Mouse (Mus musculus) MEL (cell line): ENCODE measurements around the gene Aak1. TPM values are rescaled to one million over a fixed set of nuclear protein-coding genes. Genes with fewer than 3 reads are reported as not detected.

Experiments used
- DNase-seq: peaks from one replicate; pipeline ENCODE4 v3.0.0; 2011; ENCODE audit warnings: low read depth, low spot score
- H3K27ac ChIP-seq: 2 replicates; pipeline ENCODE4 v1.5.1; 2012; ENCODE audit warnings: low read depth, mild to moderate bottlenecking, control low read depth, low read length, moderate library complexity; ENCODE audit not compliant: control insufficient read depth
- H3K27me3 ChIP-seq, 2 experiments: fragments of 150-350 bp in 1 of 2; sonication (generic) in 1 of 2; 2 replicates each; pipeline ENCODE4 v1.6.1; 2012; ENCODE audit warnings: low read length in 2 of 2, mild to moderate bottlenecking in 2 of 2, improper control_type of control experiment in 1 of 2, moderate library complexity in 1 of 2; ENCODE audit not compliant: insufficient read depth in 2 of 2, control insufficient read depth in 1 of 2
- H3K36me3 ChIP-seq, 2 experiments: 2 replicates each; pipeline ENCODE4 v1.6.1; 2012 to 2014; ENCODE audit warnings: low read length in 2 of 2, improper control_type of control experiment in 1 of 2, inconsistent platforms in 1 of 2, mild to moderate bottlenecking in 1 of 2; ENCODE audit not compliant: insufficient read depth in 2 of 2, control insufficient read depth in 1 of 2
- H3K4me1 ChIP-seq, 2 experiments: fragments of 150-350 bp in 1 of 2; sonication (generic) in 1 of 2; 2 replicates each; pipeline ENCODE4 v1.6.1; 2012; ENCODE audit warnings: low read length in 2 of 2, improper control_type of control experiment in 1 of 2, mild to moderate bottlenecking in 1 of 2; ENCODE audit not compliant: insufficient read depth in 2 of 2, control insufficient read depth in 1 of 2
- H3K4me3 ChIP-seq, 2 experiments: fragments of 150-350 bp in 1 of 2; sonication (generic) in 1 of 2; 2 replicates each; pipeline ENCODE4 v1.5.1; 2012; ENCODE audit warnings: low read depth in 2 of 2, low read length in 2 of 2, mild to moderate bottlenecking in 2 of 2, moderate library complexity in 2 of 2, control low read depth in 1 of 2, improper control_type of control experiment in 1 of 2; ENCODE audit not compliant: control insufficient read depth in 1 of 2, insufficient read depth in 1 of 2
- H3K79me2 ChIP-seq: 2 replicates; pipeline ENCODE4 v1.6.1; 2012; ENCODE audit warnings: mild to moderate bottlenecking, low read length, moderate library complexity; ENCODE audit not compliant: control insufficient read depth, poor library complexity, insufficient read depth
- H3K9ac ChIP-seq: 2 replicates; pipeline ENCODE4 v1.6.1; 2012; ENCODE audit warnings: low read depth, mild to moderate bottlenecking, control low read depth, low read length, moderate library complexity; ENCODE audit not compliant: control insufficient read depth, poor library complexity, severe bottlenecking
- H3K9me3 ChIP-seq: fragments of 150-350 bp; sonication (generic); replicated peaks from 2 replicates; pipeline ENCODE4 v1.6.1; 2012; ENCODE audit warnings: mild to moderate bottlenecking, low read length, improper control_type of control experiment, moderate library complexity; ENCODE audit not compliant: insufficient read depth
- BHLHE40 ChIP-seq: IDR thresholded peaks from 2 replicates; pipeline ENCODE4 v1.6.1; 2012; ENCODE audit warnings: low read depth, mild to moderate bottlenecking, inconsistent platforms, low read length, improper control_type of control experiment, borderline replicate concordance
- CHD1 ChIP-seq: IDR thresholded peaks from 2 replicates; pipeline ENCODE4 v1.6.1; 2012; ENCODE audit warnings: low read depth, mild to moderate bottlenecking, inconsistent platforms, low read length, improper control_type of control experiment
- CHD2 ChIP-seq: IDR thresholded peaks from 2 replicates; pipeline ENCODE4 v1.6.1; 2011; ENCODE audit warnings: low read length, improper control_type of control experiment
- E2F4 ChIP-seq: IDR thresholded peaks from 2 replicates; pipeline ENCODE4 v1.6.1; 2011; ENCODE audit warnings: low read depth, low read length, improper control_type of control experiment, borderline replicate concordance
- ETS1 ChIP-seq: IDR thresholded peaks from 2 replicates; pipeline ENCODE4 v1.6.1; 2012; ENCODE audit warnings: low read depth, mild to moderate bottlenecking, inconsistent platforms, low read length, improper control_type of control experiment, moderate library complexity
- GATA1 ChIP-seq: IDR thresholded peaks from 2 replicates; pipeline ENCODE4 v1.6.1; 2011; ENCODE audit warnings: low read depth, low read length, improper control_type of control experiment
- HCFC1 ChIP-seq: IDR thresholded peaks from 2 replicates; pipeline ENCODE4 v1.6.1; 2012; ENCODE audit warnings: low read depth, mild to moderate bottlenecking, inconsistent platforms, low read length, improper control_type of control experiment, moderate library complexity
- JUND ChIP-seq: IDR thresholded peaks from 2 replicates; pipeline ENCODE4 v1.6.1; 2011; ENCODE audit warnings: low read depth, mild to moderate bottlenecking, improper control_type of control experiment, low read length
- KAT2A ChIP-seq: conservative IDR thresholded peaks from 2 replicates; pipeline ENCODE4 v1.6.1; 2012; ENCODE audit warnings: low read depth, low read length, improper control_type of control experiment, inconsistent platforms
- MAFK ChIP-seq: IDR thresholded peaks from 2 replicates; pipeline ENCODE4 v1.6.1; 2011; ENCODE audit warnings: low read depth, mild to moderate bottlenecking, low read length, improper control_type of control experiment, borderline replicate concordance
- MAZ ChIP-seq: IDR thresholded peaks from 2 replicates; pipeline ENCODE4 v1.6.1; 2012; ENCODE audit warnings: low read depth, mild to moderate bottlenecking, inconsistent platforms, low read length, improper control_type of control experiment
- MEF2A ChIP-seq: IDR thresholded peaks from 2 replicates; pipeline ENCODE4 v1.6.1; 2014; ENCODE audit warnings: low read depth, mild to moderate bottlenecking, inconsistent platforms, low read length, improper control_type of control experiment; ENCODE audit not compliant: poor library complexity, insufficient replicate concordance, severe bottlenecking; ENCODE audit errors: extremely low read depth
- MXI1 ChIP-seq: IDR thresholded peaks from 2 replicates; pipeline ENCODE4 v1.6.1; 2011; ENCODE audit warnings: mild to moderate bottlenecking, low read depth, low read length, improper control_type of control experiment
- MYC ChIP-seq: IDR thresholded peaks from 2 replicates; pipeline ENCODE4 v1.6.1; 2011; ENCODE audit warnings: low read depth, mild to moderate bottlenecking, low read length, improper control_type of control experiment, moderate library complexity
- NELFE ChIP-seq: IDR thresholded peaks from 2 replicates; pipeline ENCODE4 v1.6.1; 2011; ENCODE audit warnings: low read depth, low read length, improper control_type of control experiment
- NRF1 ChIP-seq: IDR thresholded peaks from 2 replicates; pipeline ENCODE4 v1.6.1; 2014; ENCODE audit warnings: low read depth, mild to moderate bottlenecking, inconsistent platforms, low read length, improper control_type of control experiment, moderate library complexity; ENCODE audit not compliant: poor library complexity, insufficient read depth, severe bottlenecking
- POLR2A ChIP-seq, 2 experiments: IDR thresholded peaks; 2 replicates each; pipeline ENCODE4 v1.6.1; 2011 to 2012; ENCODE audit warnings: low read length in 2 of 2, mild to moderate bottlenecking in 2 of 2, control low read depth in 1 of 2, improper control_type of control experiment in 1 of 2, low read depth in 1 of 2, moderate library complexity in 1 of 2; ENCODE audit not compliant: control insufficient read depth in 1 of 2, insufficient read depth in 1 of 2, poor library complexity in 1 of 2
- POLR2AphosphoS2 ChIP-seq: IDR thresholded peaks from 2 replicates; pipeline ENCODE4 v1.6.1; 2011; ENCODE audit warnings: low read length, improper control_type of control experiment
- RAD21 ChIP-seq: IDR thresholded peaks from 2 replicates; pipeline ENCODE4 v1.6.1; 2011; ENCODE audit warnings: mild to moderate bottlenecking, low read depth, low read length, improper control_type of control experiment
- SIN3A ChIP-seq: IDR thresholded peaks from 2 replicates; pipeline ENCODE4 v1.6.1; 2012; ENCODE audit warnings: low read length, improper control_type of control experiment, inconsistent platforms
- TBP ChIP-seq: IDR thresholded peaks from 2 replicates; pipeline ENCODE4 v1.8.0; 2011; ENCODE audit warnings: low read depth, low read length, improper control_type of control experiment
- USF1 ChIP-seq: IDR thresholded peaks from 2 replicates; pipeline ENCODE4 v1.6.1; 2014; ENCODE audit warnings: low read depth, mild to moderate bottlenecking, inconsistent platforms, low read length, improper control_type of control experiment, moderate library complexity
- USF2 ChIP-seq, 2 experiments: IDR thresholded peaks; 2 replicates each; pipeline ENCODE4 v1.6.1; 2011 to 2012; ENCODE audit warnings: improper control_type of control experiment in 2 of 2, low read length in 2 of 2, borderline replicate concordance in 1 of 2, inconsistent platforms in 1 of 2, low read depth in 1 of 2, mild to moderate bottlenecking in 1 of 2; ENCODE audit not compliant: insufficient read depth in 1 of 2
- ZC3H11A ChIP-seq: IDR thresholded peaks from 2 replicates; pipeline ENCODE4 v1.6.1; 2012; ENCODE audit warnings: low read depth, mild to moderate bottlenecking, inconsistent platforms, low read length, improper control_type of control experiment
- ZKSCAN1 ChIP-seq: IDR thresholded peaks from 2 replicates; pipeline ENCODE4 v1.6.1; 2012; ENCODE audit warnings: low read depth, mild to moderate bottlenecking, inconsistent platforms, low read length, improper control_type of control experiment, moderate library complexity
- ZMIZ1 ChIP-seq: IDR thresholded peaks from 2 replicates; pipeline ENCODE4 v1.6.1; 2012; ENCODE audit warnings: low read depth, mild to moderate bottlenecking, inconsistent platforms, low read length, improper control_type of control experiment, moderate library complexity
- ZNF384 ChIP-seq: IDR thresholded peaks from 2 replicates; pipeline ENCODE4 v1.6.1; 2012; ENCODE audit warnings: low read depth, mild to moderate bottlenecking, inconsistent platforms, low read length, improper control_type of control experiment
- polyA plus RNA-seq, 2 experiments: library from polyadenylated mRNA; stranded (reverse) in 1 of 2; unstranded in 1 of 2; fragments of >175 nt in 1 of 2; fragments of >200 nt in 1 of 2; gene quantifications; 2 replicates each; pipeline versions ENCODE4 v1.2.1 to v1.2.4; 2012; ENCODE audit warnings: low replicate concordance in 2 of 2, low read depth in 1 of 2; ENCODE audit not compliant: insufficient read length in 2 of 2, insufficient read depth in 1 of 2, missing spikeins in 1 of 2
- total RNA-seq: library from RNA; depleted of rRNA; stranded (reverse); fragments of 300-350 nt; gene quantifications from 2 replicates; pipeline ENCODE4 v1.2.3, GENCODE M21; 2012

Aak1 gene
- total and polyA plus RNA-seq, 3 experiments = 6.4 to 353 (median 25.4) TPM

DNA sequence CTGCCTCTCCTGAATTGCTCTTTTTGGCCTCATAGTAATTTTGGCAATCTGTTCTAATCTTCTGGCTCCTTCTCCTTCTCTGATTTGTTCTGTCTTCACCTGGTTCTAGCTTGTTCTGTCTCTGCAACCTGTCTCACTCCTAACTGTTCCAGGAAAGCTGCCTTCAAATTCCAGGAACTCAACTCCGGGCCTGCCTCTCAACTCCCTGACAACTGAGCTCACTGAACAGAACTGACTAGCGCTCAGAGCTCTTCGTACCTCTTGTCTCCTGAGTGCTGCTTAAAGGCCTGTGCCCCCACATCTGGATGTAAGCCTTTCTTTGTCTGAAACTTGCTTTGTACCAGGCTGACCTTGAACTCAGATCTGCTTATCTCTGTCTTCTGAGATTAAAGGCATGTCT is 183.1 kb downstream of the Aak1 start:
- TF ChIP-seq TBP (no peak), GATA1 (no peak), NRF1 (no peak), KAT2A (no peak), POLR2AphosphoS2 (no peak), POLR2A (IDR thresholded peaks at IDR 0.05; ENCODE audit: control insufficient read depth in 1 of 2, insufficient read depth in 1 of 2, low read depth in 1 of 2, low read length in 2 of 2, poor library complexity in 1 of 2) (no peak), MAZ (no peak), USF1 (no peak), SIN3A (no peak), NELFE (no peak), JUND (no peak), ZKSCAN1 (no peak), ZC3H11A (no peak), ETS1 (no peak), MXI1 (no peak), E2F4 (no peak), MEF2A (no peak), CHD2 (no peak), MAFK (no peak)
- H3K27ac ChIP-seq = no peak overlapping the region
- peaks cover 3 to 12% of the 10 kb centered on the region in 2 experiments for H3K36me3 ChIP-seq

GRCm38 (mm10) chr6:87034395-87034794 is 185.1 kb downstream of the Aak1 start:
- TF ChIP-seq MAFK (no peak), POLR2A (IDR thresholded peaks at IDR 0.05; ENCODE audit: control insufficient read depth in 1 of 2, insufficient read depth in 1 of 2, low read depth in 1 of 2, low read length in 2 of 2, poor library complexity in 1 of 2) (no peak), BHLHE40 (no peak), ZKSCAN1 (no peak), KAT2A (no peak), ZC3H11A (no peak), USF2 (IDR thresholded peaks at IDR 0.05; ENCODE audit: borderline replicate concordance in 1 of 2, insufficient read depth in 1 of 2, low read depth in 1 of 2, low read length in 2 of 2) (no peak), ZMIZ1 (no peak), JUND (no peak), MYC (no peak), HCFC1 (no peak), SIN3A (no peak), RAD21 (no peak), MEF2A (no peak), USF1 (no peak), ZNF384 (no peak), ETS1 (no peak), CHD1 (no peak)
- no peak overlapping the region for H3K9ac ChIP-seq
- H3K4me3 ChIP-seq = no peak overlapping the region
- no peak for DNase-seq
- H3K36me3 ChIP-seq = peaks cover 0 to 2% of the 10 kb centered on the region in 2 experiments; a peak in 1 of 4 replicates
- no peaks in the 10 kb centered on the region for H3K79me2 ChIP-seq
- no peaks in the 10 kb centered on the region for H3K9me3 ChIP-seq
- H3K27ac ChIP-seq = no peak overlapping the region
- H3K4me1 ChIP-seq = peaks cover 0 to 5% of the 10 kb centered on the region in 2 experiments; a peak in 1 of 4 replicates
- no peaks in the 10 kb centered on the region for H3K27me3 ChIP-seq

More for the DNA sequence above, 183.1 kb downstream of the Aak1 start:
- Histone ChIP-seq H3K4me3 (no peak overlapping the region), H3K79me2 (no peaks in the 10 kb centered on the region), H3K9me3 (no peaks in the 10 kb centered on the region), H3K4me1 (peaks cover 2 to 16% of the 10 kb centered on the region in 2 experiments), H3K9ac (no peak overlapping the region), H3K27me3 (no peaks in the 10 kb centered on the region)
- DNase-seq = no peak
